ENCODE assay signal across 8 mouse cellular contexts in the genomic region with DNA sequence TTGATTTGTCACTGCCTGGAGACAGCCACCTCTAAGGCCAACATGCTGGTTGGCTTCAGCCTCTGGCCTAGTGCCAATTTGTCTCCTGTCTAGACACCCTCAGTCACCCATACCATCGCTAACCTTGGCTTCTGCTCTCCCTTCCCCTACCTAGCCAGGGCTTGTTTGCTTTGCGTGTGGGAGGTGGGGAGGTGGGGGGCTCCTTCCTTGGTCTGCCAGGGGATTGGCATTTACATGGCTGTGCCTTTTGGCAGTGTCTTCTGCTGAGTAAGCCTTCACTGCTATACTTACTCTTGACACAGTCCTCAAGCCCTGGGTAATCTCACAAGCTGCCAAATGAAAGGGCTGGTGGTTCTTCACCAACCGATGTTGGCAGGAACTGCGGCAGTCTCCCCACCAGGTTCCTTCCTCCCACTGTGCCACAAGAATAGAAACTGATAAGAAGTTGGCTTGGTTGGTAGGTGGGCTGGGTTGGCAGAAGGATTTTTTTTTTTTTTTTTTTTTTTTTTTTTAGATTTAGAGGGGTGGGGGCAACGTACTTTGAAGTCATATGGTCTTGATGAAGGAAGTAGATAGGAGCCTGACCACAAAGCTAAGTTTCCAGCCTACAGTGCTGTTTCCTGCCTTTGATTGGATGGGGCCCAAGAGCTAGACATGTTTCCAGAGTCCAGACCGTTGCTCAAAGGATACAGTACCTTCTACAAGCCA. TPM values are rescaled to one million over a fixed set of nuclear protein-coding genes. Genes with fewer than 3 reads are reported as not detected.
DNase-seq lines count a peak whose midpoint lies in the region; ATAC-seq and TF ChIP-seq lines count a peak whose summit lies in the region.

No protein-coding gene starts in this region.

- no peak for TF ChIP-seq CTCF in hindbrain, postnatal 0 days (IDR thresholded peaks at IDR 0.05; ENCODE audit: low read depth)

- no peak overlapping the region for H3K4me3 ChIP-seq in hindbrain, postnatal 0 days (ENCODE audit: low read length)
- H3K4me3 ChIP-seq in hindbrain, embryonic 13.5 days, result no peak overlapping the region
- no peak overlapping the region for H3K4me3 ChIP-seq in neural tube, embryonic 15.5 days (replicated peaks)
- no peak overlapping the region for H3K4me3 ChIP-seq in forebrain, embryonic 13.5 days

- 53% methylated on average over 6 of the region's 6 CpGs for WGBS in hindbrain, postnatal 0 days
- 81% methylated on average over 6 of the region's 6 CpGs for WGBS in hindbrain, embryonic 13.5 days
- 85% methylated on average over 6 of the region's 6 CpGs for WGBS in neural tube, embryonic 15.5 days
- WGBS in forebrain, embryonic 13.5 days, result 79% methylated on average over 6 of the region's 6 CpGs

- peak; percentile 72; the same call in 1 of the 2 replicates for ATAC-seq in hindbrain, postnatal 0 days
- ATAC-seq in hindbrain, embryonic 13.5 days (ENCODE audit: low FRiP score), result no peak
- peak; percentile 78 for ATAC-seq in frontal cortex, adult (ENCODE audit: low TSS enrichment)
- no peak for ATAC-seq in neural tube, embryonic 15.5 days (ENCODE audit: low FRiP score)
- ATAC-seq in forebrain, embryonic 13.5 days, result no peak

- intact Hi-C loops in left cerebral cortex, postnatal 36 days (cut with DNase I), result no loop called here

- no peaks in the 10 kb centered on the region for H3K27me3 ChIP-seq in hindbrain, postnatal 0 days (ENCODE audit: insufficient read depth, low read length)
- H3K27me3 ChIP-seq in hindbrain, embryonic 13.5 days, result no peaks in the 10 kb centered on the region
- no peaks in the 10 kb centered on the region for H3K27me3 ChIP-seq in neural tube, embryonic 15.5 days (replicated peaks)
- no peaks in the 10 kb centered on the region for H3K27me3 ChIP-seq in forebrain, embryonic 13.5 days

- H3K36me3 ChIP-seq in hindbrain, postnatal 0 days (ENCODE audit: insufficient read depth, low read length), result no peaks in the 10 kb centered on the region
- peaks cover 3% of the 10 kb centered on the region for H3K36me3 ChIP-seq in hindbrain, embryonic 13.5 days
- H3K36me3 ChIP-seq in neural tube, embryonic 15.5 days, result no peaks in the 10 kb centered on the region
- H3K36me3 ChIP-seq in forebrain, embryonic 13.5 days (ENCODE audit: poor library complexity, severe bottlenecking), result no peaks in the 10 kb centered on the region

- H3K4me2 ChIP-seq in hindbrain, postnatal 0 days (ENCODE audit: low read depth, low read length), result no peak overlapping the region
- H3K4me2 ChIP-seq in hindbrain, embryonic 13.5 days, result no peak overlapping the region
- H3K4me2 ChIP-seq in neural tube, embryonic 15.5 days, result no peak overlapping the region
- H3K4me2 ChIP-seq in forebrain, embryonic 13.5 days, result no peak overlapping the region

- no peaks in the 10 kb centered on the region for H3K9me3 ChIP-seq in hindbrain, postnatal 0 days (ENCODE audit: low read length)
- H3K9me3 ChIP-seq in hindbrain, embryonic 13.5 days, result no peaks in the 10 kb centered on the region
- H3K9me3 ChIP-seq in neural tube, embryonic 15.5 days (replicated peaks), result no peaks in the 10 kb centered on the region
- no peaks in the 10 kb centered on the region for H3K9me3 ChIP-seq in forebrain, embryonic 13.5 days (replicated peaks)

- H3K9ac ChIP-seq in hindbrain, postnatal 0 days (replicated peaks; ENCODE audit: low read length), result no peak overlapping the region
- H3K9ac ChIP-seq in hindbrain, embryonic 13.5 days, result no peak overlapping the region
- H3K9ac ChIP-seq in neural tube, embryonic 15.5 days (replicated peaks), result no peak overlapping the region
- H3K9ac ChIP-seq in forebrain, embryonic 13.5 days, result no peak overlapping the region

- H3K27ac ChIP-seq in hindbrain, postnatal 0 days, result no peak overlapping the region; the same call in 1 of the 2 replicates
- H3K27ac ChIP-seq in hindbrain, embryonic 13.5 days, result no peak overlapping the region
- H3K27ac ChIP-seq in neural tube, embryonic 15.5 days (replicated peaks), result peak overlapping the region; percentile 2; the same call in 1 of the 2 replicates
- H3K27ac ChIP-seq in forebrain, embryonic 13.5 days, result no peak overlapping the region

- peaks cover 18% of the 10 kb centered on the region for H3K4me1 ChIP-seq in hindbrain, postnatal 0 days (ENCODE audit: insufficient read depth, low read length)
- peaks cover 17% of the 10 kb centered on the region for H3K4me1 ChIP-seq in hindbrain, embryonic 13.5 days (replicated peaks)
- peaks cover 10% of the 10 kb centered on the region for H3K4me1 ChIP-seq in neural tube, embryonic 15.5 days
- peaks cover 4% of the 10 kb centered on the region for H3K4me1 ChIP-seq in forebrain, embryonic 13.5 days

- DNase-seq in hindbrain, postnatal 0 days (ENCODE audit: low spot score), result peak; percentile 51
- peak; percentile 68 for DNase-seq in adrenal gland, postnatal 10 days
- peak; percentile 88 for DNase-seq in induced T-regulatory cell, adult 2 months (ENCODE audit: low read depth)
- DNase-seq in left cerebral cortex, postnatal 36 days (ENCODE audit: low spot score in 2 of 2), result peak; percentile 69 to 80

RNA-seq across cellular contexts. Expression of gene St3gal2, which starts 19.3 kb away (rescaled TPM):
- 32.2 and 39.6 TPM in 2 replicates for total RNA-seq in hindbrain, postnatal 0 days (2014; rRNA removed)
- 19.9 and 20.2 TPM in 2 replicates for polyA plus RNA-seq in hindbrain, postnatal 0 days (2015; fragmentation: Nextera tagmentation; extraction: Ambion mirVana)
- polyA plus RNA-seq in hindbrain, embryonic 13.5 days (2015; fragmentation: Nextera tagmentation; extraction: Ambion mirVana), result 21.0 and 23.0 TPM in 2 replicates
- 10 to 100 TPM; 23.6 to 26.6 TPM for total RNA-seq in adrenal gland, postnatal 10 days (2021)
- 10 to 100 TPM; 93.3 to 94.1 TPM for total RNA-seq in left cerebral cortex, postnatal 36 days (2021)
- polyA plus RNA-seq in neural tube, embryonic 15.5 days (2015; fragmentation: Nextera tagmentation; extraction: Ambion mirVana), result 23.1 and 24.4 TPM in 2 replicates
- polyA plus RNA-seq in forebrain, embryonic 13.5 days (2015; fragmentation: Nextera tagmentation; extraction: Ambion mirVana), result 17.1 and 18.1 TPM in 2 replicates

RNA-seq across cellular contexts. Expression of gene Fuk, which starts 36.7 kb away (rescaled TPM):
- total RNA-seq in hindbrain, postnatal 0 days (2014; rRNA removed), result 11.0 and 17.9 TPM in 2 replicates
- 5.3 and 5.8 TPM in 2 replicates for polyA plus RNA-seq in hindbrain, postnatal 0 days (2015; fragmentation: Nextera tagmentation; extraction: Ambion mirVana)
- polyA plus RNA-seq in hindbrain, embryonic 13.5 days (2015; fragmentation: Nextera tagmentation; extraction: Ambion mirVana), result 7.5 and 8.4 TPM in 2 replicates
- total RNA-seq in adrenal gland, postnatal 10 days (2021), result 10 to 100 TPM in 1 of 2 experiments, 1 to 10 TPM in 1; 7.9 to 10.6 TPM
- 10 to 100 TPM; 17.2 to 21.7 TPM for total RNA-seq in left cerebral cortex, postnatal 36 days (2021)
- polyA plus RNA-seq in neural tube, embryonic 15.5 days (2015; fragmentation: Nextera tagmentation; extraction: Ambion mirVana), result 7.3 and 7.5 TPM in 2 replicates
- 8.8 and 10.3 TPM in 2 replicates for polyA plus RNA-seq in forebrain, embryonic 13.5 days (2015; fragmentation: Nextera tagmentation; extraction: Ambion mirVana)

RNA-seq across cellular contexts. Expression of gene Ddx19a, which starts 58.6 kb away (rescaled TPM):
- 30.9 and 35.1 TPM in 2 replicates for total RNA-seq in hindbrain, postnatal 0 days (2014; rRNA removed)
- 10.8 and 10.9 TPM in 2 replicates for polyA plus RNA-seq in hindbrain, postnatal 0 days (2015; fragmentation: Nextera tagmentation; extraction: Ambion mirVana)
- polyA plus RNA-seq in hindbrain, embryonic 13.5 days (2015; fragmentation: Nextera tagmentation; extraction: Ambion mirVana), result 11.5 and 11.6 TPM in 2 replicates
- total RNA-seq in adrenal gland, postnatal 10 days (2021), result 10 to 100 TPM; 47.6 to 50.1 TPM
- total RNA-seq in left cerebral cortex, postnatal 36 days (2021), result 10 to 100 TPM; 26.6 to 30.7 TPM
- polyA plus RNA-seq in neural tube, embryonic 15.5 days (2015; fragmentation: Nextera tagmentation; extraction: Ambion mirVana), result 9.8 and 11.6 TPM in 2 replicates
- 14.0 and 14.7 TPM in 2 replicates for polyA plus RNA-seq in forebrain, embryonic 13.5 days (2015; fragmentation: Nextera tagmentation; extraction: Ambion mirVana)

Comparison
In these comparisons a context has a peak if more than half of its experiments do, and no peak if none do; other contexts are left out.
1. ATAC-seq: peak in hindbrain, postnatal 0 days (single experiment) and frontal cortex, adult (single experiment); none in hindbrain, embryonic 13.5 days (single experiment), neural tube, embryonic 15.5 days (single experiment) and forebrain, embryonic 13.5 days (single experiment).
2. Peak in every context shown above with its lines, with median percentiles within 50 percentile points of each other: DNase-seq.